Mouse (Mus musculus): Measurements from ENCODE around the gene Ica1.

Gene Ica1

GRCm38 (mm10) chr6:8648185-8648901, 129.9 kb downstream of the Ica1 start:
- peak; percentile 80 for DNase-seq (ENCODE audit: low read depth, low spot score)

- peak; percentile 59 for DNase-seq (ENCODE audit: low read depth, low spot score)
These were observed 130.6 kb downstream of the Ica1 start for GRCm38 (mm10) chr6:8647513-8648184.

GRCm38 (mm10) chr6:8645708-8646107, 132.6 kb downstream of the Ica1 start:
- DNase-seq (ENCODE audit: low read depth, low spot score) = no peak

- DNase-seq (ENCODE audit: low read depth, low spot score) = no peak
These were observed 133.6 kb downstream of the Ica1 start for GRCm38 (mm10) chr6:8644703-8645102.

GRCm38 (mm10) chr6:8640863-8641262, 137.4 kb downstream of the Ica1 start:
- DNase-seq (ENCODE audit: low read depth, low spot score) = peak; percentile 39

GRCm38 (mm10) chr6:8639526-8639925, 138.8 kb downstream of the Ica1 start:
- peak; percentile 19 for DNase-seq (ENCODE audit: low read depth, low spot score)

GRCm38 (mm10) chr6:8638899-8639298, 139.4 kb downstream of the Ica1 start:
- peak; percentile 17 for DNase-seq (ENCODE audit: low read depth, low spot score)

- no peak for DNase-seq (ENCODE audit: low read depth, low spot score)
These were observed 140.2 kb downstream of the Ica1 start for GRCm38 (mm10) chr6:8638122-8638521.

GRCm38 (mm10) chr6:8632701-8633100, 145.6 kb downstream of the Ica1 start:
- DNase-seq (ENCODE audit: low read depth, low spot score) = peak; percentile 60

- peak; percentile 23 for DNase-seq (ENCODE audit: low read depth, low spot score)
These were observed 146.2 kb downstream of the Ica1 start for GRCm38 (mm10) chr6:8631986-8632632.

GRCm38 (mm10) chr6:8631362-8631761, 146.9 kb downstream of the Ica1 start:
- no peak for DNase-seq (ENCODE audit: low read depth, low spot score)

GRCm38 (mm10) chr6:8630531-8630930, 147.8 kb downstream of the Ica1 start:
- DNase-seq (ENCODE audit: low read depth, low spot score) = no peak

GRCm38 (mm10) chr6:8628715-8629267, 149.5 kb downstream of the Ica1 start:
- DNase-seq (ENCODE audit: low read depth, low spot score) = no peak

GRCm38 (mm10) chr6:8628226-8628625, 150.1 kb downstream of the Ica1 start:
- no peak for DNase-seq (ENCODE audit: low read depth, low spot score)

GRCm38 (mm10) chr6:8623045-8623444, 155.2 kb downstream of the Ica1 start:
- DNase-seq (ENCODE audit: low read depth, low spot score) = no peak

GRCm38 (mm10) chr6:8619582-8620350, 158.5 kb downstream of the Ica1 start:
- no peak for DNase-seq (ENCODE audit: low read depth, low spot score)

GRCm38 (mm10) chr6:8617369-8617768, 160.9 kb downstream of the Ica1 start:
- no peak for DNase-seq (ENCODE audit: low read depth, low spot score)

GRCm38 (mm10) chr6:8591665-8592064, 186.6 kb downstream of the Ica1 start:
- DNase-seq (ENCODE audit: low read depth, low spot score) = no peak

- DNase-seq (ENCODE audit: low read depth, low spot score) = no peak
These were observed 194.4 kb downstream of the Ica1 start for GRCm38 (mm10) chr6:8583892-8584291.

GRCm38 (mm10) chr6:8582377-8582776, 195.9 kb downstream of the Ica1 start:
- DNase-seq (ENCODE audit: low read depth, low spot score) = no peak
